Mouse (Mus musculus): ENCODE results near the gene 2310030G06Rik. TPM values are rescaled to one million over a fixed set of nuclear protein-coding genes. Genes with fewer than 3 reads are reported as not detected.
A peak's percentile ranks its signal among the peaks of the same experiment; 100 is the strongest.

2310030G06Rik gene
- polyA plus RNA-seq (2016; fragmentation: Nextera tagmentation; extraction: Ambion mirVana): 2.6 and 2.8 TPM in 2 replicates

- H3K4me1 ChIP-seq: peaks cover 10% of the 10 kb centered on the region
- 1% methylated on average over 19 of the region's 19 CpGs for WGBS
- H3K27me3 ChIP-seq (ENCODE audit: low read depth, poor library complexity, severe bottlenecking): peaks cover 31% of the 10 kb centered on the region
- no peaks in the 10 kb centered on the region for H3K36me3 ChIP-seq
- H3K9me3 ChIP-seq (replicated peaks): no peaks in the 10 kb centered on the region
- DNase-seq (ENCODE audit: low spot score): peak; percentile 62
- H3K4me3 ChIP-seq: peak within 1 kb of the TSS; percentile 54
- peak within 1 kb of the TSS; percentile 64 for H3K27ac ChIP-seq
These were observed at the start of gene 2310030G06Rik for GRCm38 (mm10) chr9:50746214-50746677. Gene 2310030G06Rik, minus strand, starts transcription at chr9:50746536.

GRCm38 (mm10) chr9:50795266-50795665, 48.9 kb upstream of the 2310030G06Rik start:
- H3K36me3 ChIP-seq: peaks cover 65% of the 10 kb centered on the region
- H3K27me3 ChIP-seq (ENCODE audit: low read depth, poor library complexity, severe bottlenecking): no peaks in the 10 kb centered on the region
- no peaks in the 10 kb centered on the region for H3K9me3 ChIP-seq (replicated peaks)
- DNase-seq (ENCODE audit: low spot score): no peak
- no peak overlapping the region for H3K4me3 ChIP-seq
- H3K27ac ChIP-seq: no peak overlapping the region
- H3K4me1 ChIP-seq: no peaks in the 10 kb centered on the region
- WGBS: 90% methylated on average over 3 of the region's 3 CpGs

- no peaks in the 10 kb centered on the region for H3K9me3 ChIP-seq (replicated peaks)
- 77% methylated on average over 2 of the region's 2 CpGs for WGBS
- H3K27ac ChIP-seq: no peak overlapping the region
- DNase-seq (ENCODE audit: low spot score): peak; percentile 49
- H3K36me3 ChIP-seq: peaks cover 97% of the 10 kb centered on the region
- no peak overlapping the region for H3K4me3 ChIP-seq
- H3K4me1 ChIP-seq: no peaks in the 10 kb centered on the region
- H3K27me3 ChIP-seq (ENCODE audit: low read depth, poor library complexity, severe bottlenecking): no peaks in the 10 kb centered on the region
These were observed 35.8 kb upstream of the 2310030G06Rik start for GRCm38 (mm10) chr9:50782155-50782554.

- H3K4me1 ChIP-seq: peaks cover 21% of the 10 kb centered on the region
- peak overlapping the region; percentile 96; the same call in 1 of the 2 replicates for H3K27ac ChIP-seq
- WGBS: 65% methylated on average over 11 of the region's 11 CpGs
- no peak for DNase-seq (ENCODE audit: low spot score)
- peaks cover 53% of the 10 kb centered on the region for H3K36me3 ChIP-seq
- no peaks in the 10 kb centered on the region for H3K9me3 ChIP-seq (replicated peaks)
- peak overlapping the region; percentile 90 for H3K4me3 ChIP-seq
- no peaks in the 10 kb centered on the region for H3K27me3 ChIP-seq (ENCODE audit: low read depth, poor library complexity, severe bottlenecking)
These were observed 29.9 kb upstream of the 2310030G06Rik start for GRCm38 (mm10) chr9:50776162-50776760.

- no peak for DNase-seq (ENCODE audit: low spot score)
- WGBS: under 1% methylated on average over 30 of the region's 30 CpGs
- no peaks in the 10 kb centered on the region for H3K27me3 ChIP-seq (ENCODE audit: low read depth, poor library complexity, severe bottlenecking)
- H3K27ac ChIP-seq: peak overlapping the region; percentile 96
- no peaks in the 10 kb centered on the region for H3K9me3 ChIP-seq (replicated peaks)
- H3K4me3 ChIP-seq: peak overlapping the region; percentile 90
- peaks cover 51% of the 10 kb centered on the region for H3K36me3 ChIP-seq
- peaks cover 21% of the 10 kb centered on the region for H3K4me1 ChIP-seq
These were observed 29.4 kb upstream of the 2310030G06Rik start for GRCm38 (mm10) chr9:50775662-50776126.

GRCm38 (mm10) chr9:50774991-50775612, 28.8 kb upstream of the 2310030G06Rik start, which contains the start of the genes Alg9 and 1110032A03Rik:
Gene Alg9, plus strand, starts transcription at chr9:50775019.
Gene 1110032A03Rik, minus strand, starts transcription at chr9:50775520.
- Histone ChIP-seq H3K9me3 (replicated peaks) (no peaks in the 10 kb centered on the region), H3K36me3 (peaks cover 47% of the 10 kb centered on the region), H3K27me3 (ENCODE audit: low read depth, poor library complexity, severe bottlenecking) (no peaks in the 10 kb centered on the region), H3K4me3 (peak within 1 kb of the TSS; percentile 90), H3K27ac (peak within 1 kb of the TSS; percentile 96), H3K4me1 (peaks cover 21% of the 10 kb centered on the region)
- peak; percentile 94 for DNase-seq (ENCODE audit: low spot score)
- under 1% methylated on average over 49 of the region's 51 CpGs for WGBS

- no peak overlapping the region for H3K27ac ChIP-seq
- H3K4me1 ChIP-seq: peaks cover 24% of the 10 kb centered on the region
- H3K36me3 ChIP-seq: peaks cover 36% of the 10 kb centered on the region
- H3K27me3 ChIP-seq (ENCODE audit: low read depth, poor library complexity, severe bottlenecking): no peaks in the 10 kb centered on the region
- H3K9me3 ChIP-seq (replicated peaks): no peaks in the 10 kb centered on the region
- H3K4me3 ChIP-seq: no peak overlapping the region
- 76% methylated on average over 4 of the region's 4 CpGs for WGBS
- no peak for DNase-seq (ENCODE audit: low spot score)
These were observed 27.7 kb upstream of the 2310030G06Rik start for GRCm38 (mm10) chr9:50774026-50774462.

GRCm38 (mm10) chr9:50770011-50770410, 23.7 kb upstream of the 2310030G06Rik start:
- Histone ChIP-seq H3K27ac (no peak overlapping the region), H3K36me3 (peaks cover 16% of the 10 kb centered on the region), H3K4me3 (no peak overlapping the region), H3K4me1 (peaks cover 27% of the 10 kb centered on the region), H3K27me3 (ENCODE audit: low read depth, poor library complexity, severe bottlenecking) (no peaks in the 10 kb centered on the region), H3K9me3 (replicated peaks) (no peaks in the 10 kb centered on the region)
- 97% methylated on average over 2 of the region's 2 CpGs for WGBS
- no peak for DNase-seq (ENCODE audit: low spot score)

GRCm38 (mm10) chr9:50768107-50769002, 22.0 kb upstream of the 2310030G06Rik start, which contains the start of gene Fdxacb1:
Gene Fdxacb1, plus strand, starts transcription at chr9:50768236.
- DNase-seq (ENCODE audit: low spot score): peak; percentile 98
- Histone ChIP-seq H3K4me1 (peaks cover 16% of the 10 kb centered on the region), H3K27me3 (ENCODE audit: low read depth, poor library complexity, severe bottlenecking) (no peaks in the 10 kb centered on the region), H3K4me3 (peak within 1 kb of the TSS; percentile 61), H3K9me3 (replicated peaks) (no peaks in the 10 kb centered on the region), H3K27ac (peak within 1 kb of the TSS; percentile 94), H3K36me3 (peaks cover 16% of the 10 kb centered on the region)
- WGBS: 5% methylated on average over 59 of the region's 59 CpGs

- H3K36me3 ChIP-seq: peaks cover 14% of the 10 kb centered on the region
- H3K9me3 ChIP-seq (replicated peaks): no peaks in the 10 kb centered on the region
- H3K27me3 ChIP-seq (ENCODE audit: low read depth, poor library complexity, severe bottlenecking): no peaks in the 10 kb centered on the region
- peak overlapping the region; percentile 94 for H3K27ac ChIP-seq
- 7% methylated on average over 17 of the region's 17 CpGs for WGBS
- peak overlapping the region; percentile 61 for H3K4me3 ChIP-seq
- H3K4me1 ChIP-seq: peaks cover 16% of the 10 kb centered on the region
- DNase-seq (ENCODE audit: low spot score): no peak
These were observed 21.3 kb upstream of the 2310030G06Rik start for GRCm38 (mm10) chr9:50767531-50768106.

GRCm38 (mm10) chr9:50763331-50763730, 17.0 kb upstream of the 2310030G06Rik start:
- no peak for DNase-seq (ENCODE audit: low spot score)
- no peaks in the 10 kb centered on the region for H3K36me3 ChIP-seq
- H3K9me3 ChIP-seq (replicated peaks): no peaks in the 10 kb centered on the region
- no peak overlapping the region for H3K4me3 ChIP-seq
- 76% methylated on average over 1 of the region's 1 CpGs for WGBS
- peaks cover 6% of the 10 kb centered on the region for H3K4me1 ChIP-seq
- H3K27me3 ChIP-seq (ENCODE audit: low read depth, poor library complexity, severe bottlenecking): no peaks in the 10 kb centered on the region
- no peak overlapping the region for H3K27ac ChIP-seq
